Mouse (Mus musculus) lung, adult 2 months (tissue): ENCODE measurements around the gene Adipor2.

Experiments
- CTCF ChIP-seq: fragments of 200-500 bp; IDR thresholded peaks from 2 replicates; pipeline ENCODE4 v1.5.1; 2011; ENCODE audit warnings: mild to moderate bottlenecking, low read length, control low read depth; ENCODE audit not compliant: insufficient read depth
- POLR2A ChIP-seq: fragments of 200-500 bp; IDR thresholded peaks from 2 replicates; pipeline ENCODE4 v1.6.1; 2011; ENCODE audit warnings: low read depth, mild to moderate bottlenecking, control low read depth, low read length, borderline replicate concordance; ENCODE audit errors: extremely low read depth

DNA sequence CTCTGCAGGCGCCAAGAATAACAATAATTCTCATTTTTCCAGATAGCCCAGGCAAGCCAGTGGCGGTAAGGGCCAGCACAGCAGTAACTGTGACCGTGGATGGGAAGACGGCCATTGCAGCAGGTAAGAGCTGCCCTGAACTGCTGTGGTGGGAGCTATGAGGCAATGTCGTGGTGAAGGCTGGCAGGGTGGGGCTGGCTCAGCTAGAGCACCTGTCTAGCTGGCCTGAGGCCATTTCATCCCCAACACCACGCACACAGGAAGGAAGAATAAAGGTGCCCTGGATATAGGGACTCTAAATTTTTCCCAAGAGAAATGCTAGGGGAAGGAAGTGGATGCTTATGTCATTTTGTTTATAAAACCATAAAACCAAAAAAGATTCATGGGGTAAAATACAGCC, 105.1 kb downstream of the Adipor2 start:
- TF ChIP-seq POLR2A (no peak), CTCF (no peak)
